Mouse (Mus musculus) spleen, adult 2 months (tissue): Measurements from ENCODE around the gene Dnah14.

Experiments
- CTCF ChIP-seq: fragments of 200-500 bp; IDR thresholded peaks from 2 replicates; pipeline ENCODE4 v1.5.1; 2011; ENCODE audit warnings: mild to moderate bottlenecking, inconsistent platforms; ENCODE audit not compliant: insufficient read depth, insufficient read length, insufficient replicate concordance; ENCODE audit errors: extremely low read depth
- POLR2A ChIP-seq: fragments of 200-500 bp; IDR thresholded peaks from 2 replicates; pipeline ENCODE4 v1.6.1; 2011; ENCODE audit warnings: low read depth, low read length, inconsistent platforms

DNA sequence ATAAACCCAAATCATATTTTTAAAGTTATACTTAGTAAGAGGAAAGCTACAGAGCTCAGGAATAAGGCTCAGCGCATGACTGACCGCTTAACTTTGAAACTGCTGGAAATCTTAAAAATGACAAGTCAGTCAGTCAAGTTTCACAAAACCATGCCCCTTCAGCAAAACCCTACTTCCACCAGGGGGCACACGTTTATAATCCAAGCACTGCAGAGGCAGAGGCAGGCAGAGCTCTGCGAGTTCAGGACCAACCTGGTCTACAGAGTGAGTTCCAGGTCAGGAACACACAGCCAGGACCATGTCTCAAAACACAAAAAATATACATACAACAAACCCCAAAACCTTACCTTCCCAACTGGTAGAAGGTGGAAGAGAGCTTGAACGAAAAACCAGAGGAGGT lies 252.0 kb downstream of the Dnah14 start:
- TF ChIP-seq CTCF (peak; percentile 50; the same call in 1 of the 2 replicates), POLR2A (no peak)
